Mouse (Mus musculus) CH12.LX (cell line): ENCODE measurements around the gene Taf1c. TPM values are rescaled to one million over a fixed set of nuclear protein-coding genes. Genes with fewer than 3 reads are reported as not detected.

Experiments
- DNase-seq: peaks from one replicate; pipeline ENCODE4 v3.0.0-alpha.2; 2013; ENCODE audit errors: extremely low read depth
- H3K27ac ChIP-seq: 2 replicates; pipeline ENCODE4 v1.5.1; 2012; ENCODE audit warnings: low read depth, mild to moderate bottlenecking, control low read depth, moderate library complexity; ENCODE audit not compliant: insufficient read depth
- H3K27me3 ChIP-seq: replicated peaks from 2 replicates; pipeline ENCODE3; 2012; ENCODE audit warnings: inconsistent platforms
- H3K36me3 ChIP-seq, 2 experiments: replicated peaks in 1 of 2; 2 replicates each; pipeline versions ENCODE3 to v1.6.1; 2012; ENCODE audit warnings: inconsistent platforms in 1 of 2, low read length in 1 of 2, mild to moderate bottlenecking in 1 of 2, mixed read lengths in 1 of 2, moderate library complexity in 1 of 2; ENCODE audit not compliant: control insufficient read depth in 1 of 2, insufficient read depth in 1 of 2
- H3K4me1 ChIP-seq, 2 experiments: 2 replicates each; pipeline ENCODE4 v1.6.1; 2012; ENCODE audit warnings: inconsistent platforms in 1 of 2, moderate library complexity in 1 of 2; ENCODE audit not compliant: insufficient read depth in 2 of 2, control insufficient read depth in 1 of 2
- H3K4me2 ChIP-seq: 2 replicates; pipeline ENCODE4 v1.6.1; 2012; ENCODE audit warnings: low read depth, mild to moderate bottlenecking, control low read depth; ENCODE audit not compliant: poor library complexity, insufficient read depth, severe bottlenecking
- H3K4me3 ChIP-seq, 3 experiments: fragments of 150-350 bp in 1 of 3; sonication (generic) in 1 of 3; replicated peaks in 1 of 3; 2 replicates each; pipeline versions ENCODE3 to v1.5.1; 2011 to 2012; ENCODE audit warnings: low read depth in 2 of 3, low read length in 2 of 3, mild to moderate bottlenecking in 2 of 3, moderate library complexity in 2 of 3, control low read depth in 1 of 3, improper control_type of control experiment in 1 of 3, inconsistent platforms in 1 of 3, mixed read lengths in 1 of 3; ENCODE audit not compliant: poor library complexity in 1 of 3
- H3K79me2 ChIP-seq: replicated peaks from 2 replicates; pipeline ENCODE4 v1.6.1; 2012; ENCODE audit warnings: mild to moderate bottlenecking, moderate library complexity; ENCODE audit not compliant: control insufficient read depth, poor library complexity, insufficient read depth, severe bottlenecking; ENCODE audit errors: extremely low read depth
- H3K9ac ChIP-seq: 2 replicates; pipeline ENCODE4 v1.6.1; 2012; ENCODE audit warnings: low read depth, mild to moderate bottlenecking, control low read depth, moderate library complexity; ENCODE audit not compliant: insufficient read depth
- H3K9me3 ChIP-seq: replicated peaks from 2 replicates; pipeline ENCODE3; 2012; ENCODE audit warnings: low read length, inconsistent platforms, mixed read lengths
- BHLHE40 ChIP-seq: IDR thresholded peaks from 2 replicates; pipeline ENCODE4 v1.6.1; 2011; ENCODE audit warnings: mild to moderate bottlenecking, low read depth, low read length, improper control_type of control experiment
- ELF1 ChIP-seq: IDR thresholded peaks from 2 replicates; pipeline ENCODE4 v1.6.1; 2014; ENCODE audit warnings: low read depth, mild to moderate bottlenecking, inconsistent platforms, low read length, improper control_type of control experiment
- HCFC1 ChIP-seq: IDR thresholded peaks from 2 replicates; pipeline ENCODE4 v1.6.1; 2012; ENCODE audit warnings: low read depth, mild to moderate bottlenecking, inconsistent platforms, low read length, improper control_type of control experiment
- IRF4 ChIP-seq: IDR thresholded peaks from 2 replicates; pipeline ENCODE4 v1.6.1; 2014; ENCODE audit warnings: low read depth, mild to moderate bottlenecking, inconsistent platforms, low read length, improper control_type of control experiment
- JUN ChIP-seq: IDR thresholded peaks from 2 replicates; pipeline ENCODE4 v1.6.1; 2011; ENCODE audit warnings: low read depth, mild to moderate bottlenecking, low read length, improper control_type of control experiment, moderate library complexity; ENCODE audit not compliant: insufficient read depth
- MAFK ChIP-seq: IDR thresholded peaks from 2 replicates; pipeline ENCODE4 v1.6.1; 2011; ENCODE audit warnings: low read length, improper control_type of control experiment; ENCODE audit not compliant: insufficient replicate concordance
- MAZ ChIP-seq: IDR thresholded peaks from 2 replicates; pipeline ENCODE4 v1.6.1; 2012; ENCODE audit warnings: low read depth, mild to moderate bottlenecking, inconsistent platforms, low read length, improper control_type of control experiment, moderate library complexity
- MXI1 ChIP-seq: IDR thresholded peaks from 2 replicates; pipeline ENCODE4 v1.6.1; 2011; ENCODE audit warnings: mild to moderate bottlenecking, low read depth, low read length, improper control_type of control experiment
- NELFE ChIP-seq: IDR thresholded peaks from 2 replicates; pipeline ENCODE4 v1.6.1; 2011; ENCODE audit warnings: low read depth, low read length, improper control_type of control experiment
- NRF1 ChIP-seq: IDR thresholded peaks from 2 replicates; pipeline ENCODE4 v1.6.1; 2014; ENCODE audit warnings: low read depth, mild to moderate bottlenecking, inconsistent platforms, low read length, improper control_type of control experiment, moderate library complexity
- RCOR1 ChIP-seq: conservative IDR thresholded peaks from 2 replicates; pipeline ENCODE4 v1.6.1; 2012; ENCODE audit warnings: low read depth, mild to moderate bottlenecking, inconsistent platforms, low read length, improper control_type of control experiment
- SIN3A ChIP-seq: IDR thresholded peaks from 2 replicates; pipeline ENCODE4 v1.6.1; 2012; ENCODE audit warnings: low read length, improper control_type of control experiment, inconsistent platforms
- SMC3 ChIP-seq: IDR thresholded peaks from 2 replicates; pipeline ENCODE4 v1.6.1; 2011; ENCODE audit warnings: low read depth, low read length, improper control_type of control experiment
- TBP ChIP-seq: conservative IDR thresholded peaks from 2 replicates; pipeline ENCODE4 v1.6.1; 2011; ENCODE audit warnings: low read depth, low read length, improper control_type of control experiment
- TCF12 ChIP-seq: IDR thresholded peaks from 2 replicates; pipeline ENCODE4 v1.6.1; 2014; ENCODE audit warnings: low read depth, mild to moderate bottlenecking, inconsistent platforms, low read length, improper control_type of control experiment
- USF2 ChIP-seq: conservative IDR thresholded peaks from 2 replicates; pipeline ENCODE4 v1.6.1; 2011; ENCODE audit warnings: low read depth, low read length, improper control_type of control experiment
- ZC3H11A ChIP-seq: IDR thresholded peaks from 2 replicates; pipeline ENCODE4 v1.6.1; 2012; ENCODE audit warnings: low read depth, mild to moderate bottlenecking, inconsistent platforms, low read length, improper control_type of control experiment
- dilution Hi-C: fragments of 300-500 bp; cut with MboI; formaldehyde crosslinking; loops from 2 replicates; pipeline ENCODE4 v1.14.3; 2020; ENCODE audit warnings: low sequenced_read_pairs; ENCODE audit not compliant: extremely low pct_unique_long_range_greater_than_20kb, extremely low pct_ligation_motif_present
- in situ Hi-C: fragments of 300-500 bp; cut with MboI; formaldehyde crosslinking; loops from 3 replicates; pipeline ENCODE4 v1.14.3; 2019; ENCODE audit warnings: low sequenced_read_pairs, low pct_ligation_motif_present, low pct_unique_long_range_greater_than_20kb, mixed read lengths
- polyA plus RNA-seq: library from polyadenylated mRNA; unstranded; fragments of >175 nt; gene quantifications from 2 replicates; pipeline ENCODE4 v1.2.1, GENCODE M21; 2012; ENCODE audit warnings: low read depth; ENCODE audit not compliant: insufficient read length
- total RNA-seq, 2 experiments: library from RNA; depleted of rRNA; stranded (reverse); fragments of 300-350 nt in 1 of 2; fragments of >200 nt in 1 of 2; gene quantifications; 2 replicates each; pipeline ENCODE4 v1.2.3; 2012 to 2014

Gene Taf1c
- total and polyA plus RNA-seq, 3 experiments = 11.0 to 14.9 (median 12.1) TPM

- dilution Hi-C loops = no loop called here
These were observed 25.8 kb upstream of the Taf1c start for GRCm38 (mm10) chr8:119630841-119631240.

GRCm38 (mm10) chr8:119627613-119628359 lies 22.8 kb upstream of the Taf1c start:
- Histone ChIP-seq H3K36me3 (no peaks in the 10 kb centered on the region), H3K27me3 (peaks cover 77% of the 10 kb centered on the region), H3K9ac (no peak overlapping the region), H3K4me3 (no peak overlapping the region), H3K4me1 (peaks cover 2 to 5% of the 10 kb centered on the region in 2 experiments; a peak in 1 of 4 replicates), H3K4me2 (no peak overlapping the region)
- in situ Hi-C loops = no loop called here
- DNase-seq = no peak
- TF ChIP-seq HCFC1 (no peak), MXI1 (no peak), BHLHE40 (no peak), TBP (no peak), SIN3A (no peak), NELFE (no peak), MAZ (no peak), RCOR1 (no peak), SMC3 (no peak)
- TF ChIP-seq, all 38 proteins: peak for 0
- Histone ChIP-seq H3K79me2 (no peaks in the 10 kb centered on the region), H3K27ac (no peak overlapping the region), H3K9me3 (no peaks in the 10 kb centered on the region)
- dilution Hi-C loops = no loop called here

More at GRCm38 (mm10) chr8:119630841-119631240, 25.8 kb upstream of the Taf1c start:
- no peak for TF ChIP-seq MAFK
- no peak for TF ChIP-seq JUN
- TF ChIP-seq TCF12 = no peak
- no peak for TF ChIP-seq ELF1
- TF ChIP-seq NRF1 = no peak
- no peak for TF ChIP-seq USF2
- no peak for TF ChIP-seq ZC3H11A
- no peak for TF ChIP-seq IRF4
- TF ChIP-seq BHLHE40 = no peak
- TF ChIP-seq, all 38 proteins: peak for 0
- Histone ChIP-seq H3K4me2 (no peak overlapping the region), H3K4me1 (peaks cover 0 to 11% of the 10 kb centered on the region in 2 experiments; a peak in 3 of 4 replicates), H3K9me3 (no peaks in the 10 kb centered on the region), H3K27me3 (peaks cover 77% of the 10 kb centered on the region), H3K79me2 (no peaks in the 10 kb centered on the region), H3K9ac (no peak overlapping the region), H3K36me3 (no peaks in the 10 kb centered on the region), H3K4me3 (no peak overlapping the region), H3K27ac (no peak overlapping the region)
- no peak for DNase-seq
- in situ Hi-C loops = no loop called here
